Mouse (Mus musculus): ENCODE measurements around the gene Tm9sf4. TPM values are rescaled to one million over a fixed set of nuclear protein-coding genes. Genes with fewer than 3 reads are reported as not detected.

The Tm9sf4 gene
- total RNA-seq, 2 experiments from 2014 or later = 51.4 to 57.0 TPM

- intact Hi-C loops (cut with DNase I) = no loop called here
- DNase-seq = no peak
Measured at GRCm38 (mm10) chr2:153208149-153208548, 47.0 kb downstream of the Tm9sf4 start.

- intact Hi-C loops (cut with DNase I) = no loop called here
- DNase-seq = peak; percentile 16 to 27
Measured at GRCm38 (mm10) chr2:153209286-153209685, 48.2 kb downstream of the Tm9sf4 start.

- no peak for DNase-seq
- intact Hi-C loops (cut with DNase I) = no loop called here
Measured at GRCm38 (mm10) chr2:153211451-153211850, 50.3 kb downstream of the Tm9sf4 start.

DNA sequence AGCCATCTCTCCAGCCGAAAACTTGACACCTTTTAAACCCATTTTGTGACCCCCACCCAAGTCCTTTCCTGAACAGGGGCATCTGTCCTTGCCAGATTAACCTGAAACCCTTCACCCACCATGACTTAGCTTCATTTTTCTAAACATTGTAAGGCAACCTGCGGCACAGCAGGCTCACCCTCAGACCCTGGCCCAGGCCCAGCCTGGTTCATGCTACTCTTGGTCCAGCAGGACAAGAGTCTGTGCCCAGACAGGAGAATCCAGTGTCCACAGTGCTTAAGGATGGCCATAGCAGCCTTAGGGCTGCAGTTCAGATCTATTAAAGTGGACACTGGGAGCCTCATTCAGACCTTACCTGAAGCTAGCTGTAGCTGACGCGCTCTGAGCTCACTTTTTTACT, 52.2 kb downstream of the Tm9sf4 start:
- DNase-seq = no peak
- intact Hi-C loops (cut with DNase I) = no loop called here

GRCm38 (mm10) chr2:153214771-153215259, 53.7 kb downstream of the Tm9sf4 start:
- intact Hi-C loops (cut with DNase I) = no loop called here
- DNase-seq = peak in 1 of 2 experiments; percentile 11

GRCm38 (mm10) chr2:153215421-153215820, 54.3 kb downstream of the Tm9sf4 start:
- no peak for DNase-seq
- intact Hi-C loops (cut with DNase I) = no loop called here

- intact Hi-C loops (cut with DNase I) = no loop called here
- no peak for DNase-seq
Measured at GRCm38 (mm10) chr2:153217826-153218340, 56.8 kb downstream of the Tm9sf4 start.

GRCm38 (mm10) chr2:153218516-153218915, 57.4 kb downstream of the Tm9sf4 start:
- intact Hi-C loops (cut with DNase I) = no loop called here
- no peak for DNase-seq

- no peak for DNase-seq
- intact Hi-C loops (cut with DNase I) = no loop called here
Measured at GRCm38 (mm10) chr2:153221620-153222019, 60.5 kb downstream of the Tm9sf4 start.

- intact Hi-C loops (cut with DNase I) = no loop called here
- no peak for DNase-seq
Measured at GRCm38 (mm10) chr2:153222130-153222529, 61.0 kb downstream of the Tm9sf4 start.

DNA sequence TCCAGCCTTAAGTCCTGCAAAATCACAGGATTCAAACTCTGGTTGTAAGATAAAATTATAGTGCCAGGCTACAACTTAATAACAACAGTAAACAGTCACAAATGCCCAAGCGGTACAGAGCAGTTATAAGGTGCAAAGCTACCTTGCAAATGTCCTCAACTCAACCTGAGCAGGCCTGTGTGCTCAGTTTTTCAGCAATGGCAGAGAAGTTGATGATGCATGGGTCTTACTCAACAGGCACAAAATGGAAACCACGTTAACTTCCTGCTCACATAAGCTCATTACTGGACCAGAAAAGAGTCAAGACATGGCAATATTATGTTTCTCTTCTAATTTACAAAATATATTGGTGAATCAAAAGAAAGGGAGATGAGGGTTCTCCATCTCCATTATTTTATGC, 61.5 kb downstream of the Tm9sf4 start:
- no peak for DNase-seq
- intact Hi-C loops (cut with DNase I) = no loop called here

DNA sequence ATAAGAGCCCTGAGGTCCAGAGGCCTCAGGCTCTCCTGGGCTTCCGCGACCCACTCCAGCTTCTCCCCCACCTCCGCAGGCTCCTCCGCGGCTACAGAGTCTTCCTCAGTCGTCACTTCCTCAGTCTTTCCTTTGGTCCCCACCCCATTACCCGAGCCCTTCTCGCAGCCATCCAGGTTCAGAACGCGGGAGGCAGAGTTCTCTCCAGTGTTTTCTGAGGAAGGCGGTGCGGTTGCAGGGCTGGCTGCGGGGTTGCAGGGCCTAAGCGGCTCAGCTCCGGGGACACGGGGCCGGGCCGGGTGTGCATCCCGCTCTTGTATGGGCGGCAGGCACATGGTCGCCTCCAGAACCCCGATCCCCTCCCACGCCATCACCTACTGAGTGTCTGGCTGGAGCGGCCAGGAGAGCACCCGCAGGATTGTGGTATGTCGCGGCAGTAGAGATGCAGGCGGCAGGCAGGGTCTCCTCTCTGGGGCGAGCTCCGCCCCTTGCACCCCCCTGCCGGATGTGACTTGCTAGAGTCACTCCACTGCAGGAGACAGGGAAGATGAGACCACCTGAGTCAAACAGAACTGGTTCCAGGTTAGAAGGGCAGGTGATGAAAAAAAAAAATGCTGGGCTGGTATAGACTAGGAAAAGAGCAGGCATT, 64.0 kb downstream of the Tm9sf4 start, which contains the start of gene Tspyl3:
Gene Tspyl3 (minus strand): TSS at position 496 of the 649 bp plus-strand sequence.
- intact Hi-C loops (cut with DNase I) = no loop called here
- DNase-seq = peak; percentile 37 to 53

DNA sequence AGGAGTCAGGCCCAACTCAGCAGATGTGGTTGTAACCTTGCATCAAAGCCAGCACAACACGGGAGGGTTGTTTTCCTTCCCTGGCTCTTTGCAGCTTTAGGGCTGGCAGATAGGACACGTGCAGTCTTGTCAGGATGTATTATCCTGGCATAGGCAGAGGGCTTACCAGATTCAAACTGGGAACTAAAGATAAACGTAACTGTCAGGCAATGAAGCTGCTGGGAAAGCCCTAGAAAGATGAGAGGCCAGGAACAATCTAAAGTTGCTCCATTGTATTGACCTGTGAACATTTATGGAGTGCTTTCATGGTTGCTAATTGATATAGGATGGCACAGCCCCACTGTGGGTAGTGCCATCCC, 64.5 kb downstream of the Tm9sf4 start:
- DNase-seq = no peak
- intact Hi-C loops (cut with DNase I) = no loop called here

DNA sequence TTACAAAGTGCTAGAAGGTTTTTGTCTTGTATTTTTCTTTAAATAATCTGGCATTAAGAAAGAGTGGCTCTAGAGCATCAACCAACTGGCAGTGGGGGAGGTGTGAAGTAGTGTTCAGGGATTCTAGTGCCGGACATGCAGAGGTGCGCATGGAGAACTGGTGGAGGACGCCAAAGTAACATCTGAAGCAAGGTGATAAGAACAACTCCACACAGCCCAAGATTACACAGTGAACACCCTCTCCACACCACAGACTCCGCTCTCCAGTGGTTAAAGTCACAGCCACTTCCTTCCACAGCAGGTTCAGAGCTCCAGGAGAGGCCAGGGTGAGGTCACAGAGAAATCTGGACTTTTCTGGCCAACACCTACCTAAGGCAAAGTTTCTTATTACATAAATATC, 66.9 kb downstream of the Tm9sf4 start:
- no peak for DNase-seq
- intact Hi-C loops (cut with DNase I) = no loop called here

GRCm38 (mm10) chr2:153228523-153228922, 67.4 kb downstream of the Tm9sf4 start:
- intact Hi-C loops (cut with DNase I) = no loop called here
- peak in 1 of 2 experiments; percentile 24 for DNase-seq

DNA sequence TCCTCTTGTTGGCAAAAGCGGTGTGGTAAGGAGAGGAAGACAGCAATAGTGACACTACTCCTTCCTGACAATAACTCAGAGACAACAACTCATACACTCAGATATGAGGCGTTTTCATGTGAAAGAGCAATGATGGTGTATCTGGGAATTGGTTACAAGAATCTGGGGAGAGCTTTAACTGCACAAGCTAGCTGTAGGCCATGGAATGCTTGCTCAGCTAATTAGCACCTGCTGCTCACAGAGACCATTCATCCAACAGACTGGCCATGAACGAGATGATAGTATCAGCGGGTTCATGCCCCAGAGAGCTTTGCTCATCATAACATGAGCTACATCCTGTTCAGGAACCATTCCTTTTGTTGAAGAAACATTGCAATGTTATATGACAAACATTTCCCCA, 76.1 kb downstream of the Tm9sf4 start:
- DNase-seq = no peak
- intact Hi-C loops (cut with DNase I) = no loop called here

- intact Hi-C loops (cut with DNase I) = no loop called here
- no peak for DNase-seq
Measured at GRCm38 (mm10) chr2:153237891-153238290, 76.8 kb downstream of the Tm9sf4 start.

DNA sequence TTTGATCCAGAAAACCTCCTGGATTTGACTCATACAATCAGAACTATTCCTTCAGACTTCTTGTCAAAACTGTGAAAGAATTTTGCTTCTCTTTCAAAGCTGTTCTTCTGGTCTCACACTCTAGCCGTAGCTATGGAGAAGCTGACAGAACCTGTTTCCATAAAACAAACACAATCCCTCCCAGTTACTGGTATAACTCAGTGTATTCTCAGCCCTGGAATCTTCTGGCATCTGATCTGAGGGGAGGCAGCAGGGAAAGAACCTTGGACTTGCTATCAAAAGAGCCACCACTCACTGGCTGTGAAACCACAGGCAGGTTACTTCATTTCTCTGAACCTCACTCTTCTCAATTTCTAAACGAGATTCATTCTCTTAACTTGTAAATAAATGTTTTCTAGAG, 77.3 kb downstream of the Tm9sf4 start:
- no peak for DNase-seq
- intact Hi-C loops (cut with DNase I) = no loop called here

DNA sequence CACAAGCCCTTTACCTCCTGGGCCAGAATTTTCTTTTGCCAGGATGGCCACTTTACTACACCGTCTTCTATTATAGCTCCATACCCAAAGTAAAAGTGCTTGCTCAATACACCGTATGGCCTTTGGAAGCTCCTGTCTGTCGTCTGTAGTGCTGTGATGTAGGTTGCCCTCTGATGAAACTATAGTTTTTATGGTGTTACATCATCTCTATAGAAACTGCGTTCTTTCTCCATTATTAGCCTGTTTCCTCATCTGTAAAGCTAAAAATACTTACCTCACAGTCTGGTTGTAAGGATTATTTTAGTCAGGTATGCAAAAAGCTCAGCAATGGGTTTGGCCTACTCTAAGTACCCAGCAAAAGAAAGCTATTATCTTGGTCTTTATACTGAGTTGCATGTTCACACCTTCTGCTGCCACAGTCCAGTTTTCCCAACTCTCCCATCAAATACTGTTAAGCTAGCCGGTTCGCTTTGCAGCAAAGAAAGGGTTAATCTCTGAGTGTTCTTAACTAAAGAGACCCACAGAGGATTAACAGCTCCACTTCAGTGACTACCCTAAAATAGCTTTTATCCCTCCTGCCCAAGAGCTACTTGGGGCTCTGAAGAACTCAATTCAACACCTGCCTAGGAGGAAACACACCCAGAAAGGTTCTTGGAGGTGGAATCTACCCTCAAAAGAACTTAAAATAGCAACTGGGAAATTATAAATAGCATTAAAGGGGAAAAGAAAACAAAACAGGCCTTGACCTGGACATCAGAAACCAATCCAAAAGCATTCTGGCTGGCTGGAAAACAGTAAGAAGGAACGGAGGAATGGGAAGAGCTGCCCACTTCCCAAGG, 78.1 kb downstream of the Tm9sf4 start:
- DNase-seq = peak in 1 of 2 experiments; percentile 25
- intact Hi-C loops (cut with DNase I) = no loop called here

DNA sequence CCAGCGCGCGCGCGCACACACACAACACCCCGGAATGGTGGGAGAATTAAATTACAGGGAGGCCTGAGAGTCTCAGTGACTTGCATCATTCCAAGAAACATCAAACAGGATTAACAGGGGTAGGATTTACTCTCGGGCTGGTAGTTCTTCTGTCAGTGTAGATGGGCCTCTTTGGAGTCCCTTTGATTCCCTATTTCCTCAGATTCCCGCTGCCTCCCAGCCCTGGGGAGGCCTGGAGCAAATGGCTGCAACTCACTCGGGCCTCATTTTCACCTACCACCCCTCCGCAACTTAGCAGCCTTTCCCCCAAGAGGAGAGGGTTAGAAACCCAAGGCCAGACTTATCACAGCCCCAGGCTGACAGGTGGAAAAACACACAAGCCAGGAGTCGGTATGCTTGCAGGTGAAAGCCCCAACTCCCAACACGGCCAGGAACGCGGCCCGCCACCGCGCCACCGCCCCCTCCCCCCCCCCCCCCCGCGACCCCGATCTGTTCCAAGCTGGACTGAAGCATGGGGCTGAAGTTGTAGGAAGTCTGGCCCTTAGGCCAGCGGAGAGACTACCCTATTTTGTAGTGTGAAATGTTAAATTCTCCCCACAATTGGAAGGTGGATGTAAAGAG, 78.9 kb downstream of the Tm9sf4 start:
- no peak for DNase-seq
- intact Hi-C loops (cut with DNase I) = loop anchor here (5.0 kb wide), 2 partner anchors 78 to 107 kb away; partner anchors contain the start of genes Asxl1 and Tm9sf4

DNA sequence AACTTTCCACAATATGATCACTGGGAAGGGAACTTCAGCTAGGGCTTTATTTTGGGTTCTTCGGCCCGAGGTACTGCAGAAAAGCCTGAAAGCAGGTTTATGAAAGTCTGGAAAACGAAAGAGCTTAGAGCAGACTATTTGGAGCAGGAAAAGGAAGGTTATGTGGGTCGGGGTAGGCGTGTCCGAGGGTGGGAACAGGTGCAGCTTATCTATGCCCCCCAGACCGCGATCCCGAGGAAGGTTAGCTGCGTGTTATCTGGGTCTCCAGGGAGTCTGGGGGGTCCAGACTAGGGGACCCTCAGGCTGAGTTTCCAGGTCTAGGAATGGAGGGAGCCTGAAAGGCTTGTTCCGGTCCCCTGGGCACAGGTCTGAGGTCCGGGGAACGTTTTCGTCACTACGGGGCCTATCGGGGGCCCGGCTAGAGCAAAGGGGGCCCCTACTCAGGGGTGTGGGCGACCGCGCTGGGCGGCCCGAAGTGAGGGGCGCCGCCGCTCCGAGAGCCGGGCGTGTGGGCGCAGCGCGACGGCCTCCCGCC, 79.7 kb downstream of the Tm9sf4 start:
- intact Hi-C loops (cut with DNase I) = loop anchor here (5.0 kb wide), 2 partner anchors 78 to 107 kb away; partner anchors contain the start of genes Asxl1 and Tm9sf4
- peak; percentile 17 for DNase-seq

All from heart, postnatal 14 days (tissue).